Mouse (Mus musculus) forebrain, embryonic 14.5 days (tissue): ENCODE data around the gene Gpd2. TPM values are rescaled to one million over a fixed set of nuclear protein-coding genes. Genes with fewer than 3 reads are reported as not detected.

Experiments
- ATAC-seq: fragments of 200-750 bp; cut with Nextera tagmentation; 2 replicates; pipeline ENCODE4 v1.8.0; 2017; ENCODE audit warnings: mild to moderate bottlenecking, moderate library complexity
- DNase-seq: peaks from one replicate; pipeline ENCODE4 v3.0.0-alpha.2; 2015; ENCODE audit warnings: low spot score
- H3K27ac ChIP-seq: fragments of 300-500 bp; sonication (generic); 2 replicates; pipeline ENCODE4 v1.5.1; 2014; ENCODE audit warnings: low read depth, mild to moderate bottlenecking, control low read depth, low read length, moderate library complexity
- H3K27me3 ChIP-seq: fragments of 300-500 bp; sonication (generic); replicated peaks from 2 replicates; pipeline ENCODE4 v1.6.1; 2014; ENCODE audit warnings: low read length, control low read depth, mixed read lengths; ENCODE audit not compliant: control insufficient read depth, insufficient read depth
- H3K36me3 ChIP-seq: fragments of 300-500 bp; sonication (generic); 2 replicates; pipeline ENCODE4 v1.6.1; 2014; ENCODE audit warnings: low read length, control low read depth; ENCODE audit not compliant: control insufficient read depth, insufficient read depth
- H3K4me1 ChIP-seq: fragments of 300-500 bp; sonication (generic); 2 replicates; pipeline ENCODE4 v1.6.1; 2014; ENCODE audit warnings: antibody characterized with exemption, low read length, control low read depth; ENCODE audit not compliant: control insufficient read depth, insufficient read depth
- H3K4me2 ChIP-seq: fragments of 300-500 bp; sonication (generic); 2 replicates; pipeline ENCODE4 v1.6.1; 2014; ENCODE audit warnings: mild to moderate bottlenecking, control low read depth, low read length
- H3K4me3 ChIP-seq: fragments of 300-500 bp; sonication (generic); 2 replicates; pipeline ENCODE4 v1.5.1; 2014; ENCODE audit warnings: low read depth, low read length, control low read depth
- H3K9ac ChIP-seq: fragments of 300-500 bp; sonication (generic); 2 replicates; pipeline ENCODE4 v1.6.1; 2014; ENCODE audit warnings: mild to moderate bottlenecking, low read length, control low read depth, moderate library complexity
- H3K9me3 ChIP-seq: fragments of 300-500 bp; sonication (generic); replicated peaks from 2 replicates; pipeline ENCODE4 v1.6.1; 2016; ENCODE audit warnings: low read length, control low read depth, mixed read lengths; ENCODE audit not compliant: control insufficient read depth
- WGBS: fragments of 180-500 bp; shearing (Covaris S2); extraction: QIAGEN DNeasy Blood & Tissue Kit; methylation state at CpG from one replicate; pipeline ENCODE4 v1.1.7; 2014; 5-methylcytosine and 5-hydroxymethylcytosine counted together
- polyA plus RNA-seq: library from polyadenylated mRNA; unstranded; fragments of >200 nt; fragmentation: Nextera tagmentation; extraction: Ambion mirVana; gene quantifications from 2 replicates; pipeline ENCODE4 v1.2.1, GENCODE M21; 2014

The Gpd2 gene
- 17.8 and 21.8 TPM in 2 replicates for polyA plus RNA-seq

GRCm38 (mm10) chr2:57237475-57237919 is at the start of gene Gpd2:
Gene Gpd2 (plus strand): TSS chr2:57237635.
- H3K27ac ChIP-seq, result peak within 1 kb of the TSS; percentile 21; the same call in 1 of the 2 replicates
- peak within 1 kb of the TSS; percentile 83 for H3K9ac ChIP-seq
- ATAC-seq (peak; percentile 77), DNase-seq (peak; percentile 47)
- H3K36me3 ChIP-seq, result no peaks in the 10 kb centered on the region
- 4% methylated on average over 20 of the region's 20 CpGs for WGBS
- no peaks in the 10 kb centered on the region for H3K9me3 ChIP-seq
- H3K27me3 ChIP-seq, result 0 out of 2 replicates have a peak, but pooled peaks cover 4% of the 10 kb centered on the region
- H3K4me2 ChIP-seq, result peak within 1 kb of the TSS; percentile 95
- H3K4me1 ChIP-seq, result peaks cover 9% of the 10 kb centered on the region
- H3K4me3 ChIP-seq, result peak within 1 kb of the TSS; percentile 72

DNA sequence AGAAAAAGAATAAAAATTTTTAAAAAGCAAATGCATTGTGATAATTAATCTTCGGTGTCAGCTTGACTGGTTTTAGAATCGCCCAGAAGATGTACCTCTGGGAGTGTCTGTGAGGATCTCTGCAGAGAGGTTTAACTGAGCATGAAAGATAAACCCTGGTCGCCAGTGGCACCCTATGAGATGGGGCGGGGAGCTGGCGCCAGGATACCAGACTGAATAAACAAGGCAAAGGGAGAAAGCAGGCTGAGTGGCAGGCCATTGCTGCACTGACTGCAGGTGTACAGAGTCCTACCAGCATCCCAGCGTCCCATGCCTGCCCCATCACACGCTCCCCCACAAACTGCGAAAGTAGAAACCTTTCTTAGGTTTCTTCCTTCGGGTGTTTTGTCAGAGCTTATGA is 49.2 kb upstream of the Gpd2 start:
- Histone ChIP-seq H3K4me1 (no peaks in the 10 kb centered on the region), H3K36me3 (no peaks in the 10 kb centered on the region), H3K27ac (no peak overlapping the region), H3K4me2 (no peak overlapping the region), H3K9me3 (no peaks in the 10 kb centered on the region), H3K4me3 (no peak overlapping the region), H3K9ac (no peak overlapping the region), H3K27me3 (no peaks in the 10 kb centered on the region)
- no peak for ATAC-seq
- 52% methylated on average over 9 of the region's 9 CpGs for WGBS
- DNase-seq, result no peak

DNA sequence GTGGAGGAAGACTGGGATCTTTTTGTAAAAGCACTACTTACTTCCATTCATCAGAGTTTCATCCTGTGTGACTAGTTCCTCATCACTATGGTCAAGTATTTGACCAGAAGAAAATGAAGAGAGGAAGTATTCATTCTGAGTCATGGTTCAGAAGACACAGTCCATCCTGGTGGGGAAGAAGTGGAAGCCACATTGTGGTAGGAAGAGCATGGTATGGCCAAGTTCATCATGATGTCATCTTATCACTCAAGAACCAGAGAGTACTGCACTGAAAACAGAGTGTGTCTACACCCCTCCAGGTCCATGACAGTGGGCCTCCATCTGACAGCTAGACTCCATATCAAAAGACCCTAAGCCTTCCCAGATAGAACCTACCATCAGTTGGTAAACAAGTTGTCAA is 46.6 kb upstream of the Gpd2 start:
- H3K9me3 ChIP-seq, result no peaks in the 10 kb centered on the region
- no peak overlapping the region for H3K4me3 ChIP-seq
- no peak overlapping the region for H3K27ac ChIP-seq
- DNase-seq (no peak), ATAC-seq (no peak)
- H3K4me2 ChIP-seq, result no peak overlapping the region
- no peaks in the 10 kb centered on the region for H3K27me3 ChIP-seq
- no peaks in the 10 kb centered on the region for H3K36me3 ChIP-seq
- no peak overlapping the region for H3K9ac ChIP-seq
- no peaks in the 10 kb centered on the region for H3K4me1 ChIP-seq

- 97% methylated on average over 3 of the region's 3 CpGs for WGBS
These were observed 38.4 kb upstream of the Gpd2 start for GRCm38 (mm10) chr2:57199046-57199445.

GRCm38 (mm10) chr2:57208472-57209083 is 28.9 kb upstream of the Gpd2 start:
- H3K4me2 ChIP-seq, result no peak overlapping the region
- H3K27ac ChIP-seq, result no peak overlapping the region
- H3K9me3 ChIP-seq, result peaks cover 4% of the 10 kb centered on the region; the same call in 1 of the 2 replicates
- no peaks in the 10 kb centered on the region for H3K36me3 ChIP-seq
- WGBS, result 81% methylated on average over 9 of the region's 9 CpGs
- no peak overlapping the region for H3K9ac ChIP-seq
- DNase-seq, result no peak
- ATAC-seq, result no peak
- H3K4me3 ChIP-seq, result no peak overlapping the region
- H3K4me1 ChIP-seq, result no peaks in the 10 kb centered on the region
- no peaks in the 10 kb centered on the region for H3K27me3 ChIP-seq

More at GRCm38 (mm10) chr2:57199046-57199445, 38.4 kb upstream of the Gpd2 start:
- Histone ChIP-seq H3K36me3 (no peaks in the 10 kb centered on the region), H3K27ac (no peak overlapping the region), H3K9ac (no peak overlapping the region), H3K27me3 (no peaks in the 10 kb centered on the region), H3K9me3 (no peaks in the 10 kb centered on the region), H3K4me3 (no peak overlapping the region), H3K4me1 (no peaks in the 10 kb centered on the region), H3K4me2 (no peak overlapping the region)
- ATAC-seq, result no peak
- DNase-seq, result no peak

GRCm38 (mm10) chr2:57211049-57212001 is 26.1 kb upstream of the Gpd2 start:
- no peak overlapping the region for H3K27ac ChIP-seq
- no peaks in the 10 kb centered on the region for H3K4me1 ChIP-seq
- ATAC-seq, result no peak
- no peaks in the 10 kb centered on the region for H3K27me3 ChIP-seq
- WGBS, result 53% methylated on average over 9 of the region's 9 CpGs
- H3K36me3 ChIP-seq, result no peaks in the 10 kb centered on the region
- no peak overlapping the region for H3K9ac ChIP-seq
- H3K4me3 ChIP-seq, result no peak overlapping the region
- H3K4me2 ChIP-seq, result no peak overlapping the region
- H3K9me3 ChIP-seq, result peaks cover 5% of the 10 kb centered on the region; the same call in 1 of the 2 replicates
- DNase-seq, result no peak

DNA sequence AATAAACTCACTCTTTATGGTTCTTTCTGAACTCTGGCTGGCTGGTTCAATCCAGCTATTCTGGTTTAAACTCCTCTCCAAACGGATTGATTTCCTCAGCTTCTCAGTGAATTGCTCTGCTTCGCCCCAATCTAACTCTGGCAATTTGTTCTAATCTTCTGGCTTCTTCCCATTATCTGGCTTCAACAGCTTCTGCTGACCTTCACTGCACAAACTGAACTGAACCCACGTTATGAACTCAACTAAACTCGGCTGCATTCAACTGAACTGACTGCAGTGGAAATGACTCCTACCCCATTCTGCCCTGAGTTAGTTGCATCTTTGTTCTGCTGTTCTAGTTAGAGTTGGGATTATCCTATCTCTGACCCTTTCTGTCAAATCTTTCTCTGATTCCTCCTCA is 24.1 kb upstream of the Gpd2 start:
- no peaks in the 10 kb centered on the region for H3K36me3 ChIP-seq
- 91% methylated on average over 4 of the region's 4 CpGs for WGBS
- no peak overlapping the region for H3K4me3 ChIP-seq
- DNase-seq (no peak), ATAC-seq (no peak)
- H3K27me3 ChIP-seq, result no peaks in the 10 kb centered on the region
- no peak overlapping the region for H3K27ac ChIP-seq
- no peak overlapping the region for H3K9ac ChIP-seq
- H3K9me3 ChIP-seq, result peaks cover 5% of the 10 kb centered on the region; the same call in 1 of the 2 replicates
- H3K4me1 ChIP-seq, result no peaks in the 10 kb centered on the region
- no peak overlapping the region for H3K4me2 ChIP-seq

GRCm38 (mm10) chr2:57223288-57224026 is 14.0 kb upstream of the Gpd2 start:
- WGBS, result 89% methylated on average over 3 of the region's 3 CpGs
- Histone ChIP-seq H3K27me3 (0 out of 2 replicates have a peak, but pooled peaks cover 3% of the 10 kb centered on the region), H3K4me2 (no peak overlapping the region), H3K36me3 (no peaks in the 10 kb centered on the region), H3K27ac (no peak overlapping the region), H3K9ac (no peak overlapping the region), H3K9me3 (no peaks in the 10 kb centered on the region), H3K4me3 (no peak overlapping the region), H3K4me1 (no peaks in the 10 kb centered on the region)
- ATAC-seq, result 0 out of 2 replicates have a peak, but pooled peaks have one; percentile 23
- DNase-seq, result no peak
